ENCODE assay signal across 13 mouse cellular contexts in genomic region chr12:104406454-104406885, GRCm38 (mm10). TPM values are rescaled to one million over a fixed set of nuclear protein-coding genes. Genes with fewer than 3 reads are reported as not detected.
DNase-seq lines count a peak whose midpoint lies in the region; ATAC-seq and TF ChIP-seq lines count a peak whose summit lies in the region.
"Had no signal": no experiment of that assay in that cellular context is flagged by ENCODE, and none has a peak within 500 bp of the region (broad histone marks: within the 10 kb centered on the region; RNA-seq: fewer than 3 reads in every experiment).

TSS of gene Serpina3n (plus strand) at chr12:104406729.

- no peak for TF ChIP-seq CTCF in layer of hippocampus, adult 2 months (conservative IDR thresholded peaks at IDR 0.05)

- no peak for DNase-seq in hindbrain, embryonic 14.5 days (ENCODE audit: low spot score)
- DNase-seq in urinary bladder, postnatal 25 days (ENCODE audit: low spot score), result peak; percentile 6
- DNase-seq in urinary bladder, postnatal 4 days (ENCODE audit: low spot score in 2 of 2), result no peak
- peak; percentile 35 to 36 for DNase-seq in layer of hippocampus, adult 2 months (ENCODE audit: low spot score in 2 of 2)
- no peak for DNase-seq in spleen, postnatal 14 days (ENCODE audit: low spot score in 2 of 2)
- DNase-seq: cerebellum, adult 11 months; retina, postnatal 1 day; thymus, postnatal 25 days had no signal

- no peaks in the 10 kb centered on the region; the same call in 1 of the 2 replicates for H3K4me1 ChIP-seq in hindbrain, embryonic 16.5 days (ENCODE audit: control insufficient read depth, insufficient read depth, low read depth, low read length)
- no peaks in the 10 kb centered on the region for H3K4me1 ChIP-seq in hindbrain, embryonic 14.5 days (replicated peaks; ENCODE audit: control insufficient read depth, insufficient read depth, low read length)
- H3K4me1 ChIP-seq: limb, embryonic 13.5 days had no signal

- peak; percentile 82 for ATAC-seq in hindbrain, embryonic 16.5 days
- ATAC-seq in hindbrain, embryonic 14.5 days (ENCODE audit: low FRiP score), result no peak
- no peak for ATAC-seq in monocyte, adult 5-6 weeks (replicated peaks; ENCODE audit: insufficient number of reproducible peaks, low FRiP score, low TSS enrichment, poor library complexity, severe bottlenecking)

- peak within 1 kb of the TSS; percentile 19 for H3K4me2 ChIP-seq in hindbrain, embryonic 16.5 days (ENCODE audit: low read length)
- no peak within 1 kb of the TSS for H3K4me2 ChIP-seq in hindbrain, embryonic 14.5 days (replicated peaks)
- H3K4me2 ChIP-seq: limb, embryonic 13.5 days; midbrain, embryonic 11.5 days had no signal

- no peaks in the 10 kb centered on the region for H3K36me3 ChIP-seq in hindbrain, embryonic 16.5 days (ENCODE audit: control insufficient read depth, insufficient read depth, low read length)
- no peaks in the 10 kb centered on the region for H3K36me3 ChIP-seq in hindbrain, embryonic 14.5 days (replicated peaks; ENCODE audit: control insufficient read depth, insufficient read depth)
- H3K36me3 ChIP-seq: limb, embryonic 13.5 days had no signal

- H3K9ac ChIP-seq in hindbrain, embryonic 16.5 days (ENCODE audit: low read depth, low read length), result no peak within 1 kb of the TSS; the same call in 1 of the 2 replicates
- H3K9ac ChIP-seq in hindbrain, embryonic 14.5 days, result no peak within 1 kb of the TSS
- H3K9ac ChIP-seq: limb, embryonic 13.5 days had no signal

- no peak within 1 kb of the TSS for H3K4me3 ChIP-seq in hindbrain, embryonic 16.5 days (ENCODE audit: low read length)
- H3K4me3 ChIP-seq in hindbrain, embryonic 14.5 days (replicated peaks; ENCODE audit: low read length), result no peak within 1 kb of the TSS
- peak within 1 kb of the TSS; percentile 61 for H3K4me3 ChIP-seq in layer of hippocampus, adult 2 months
- H3K4me3 ChIP-seq: limb, embryonic 13.5 days had no signal

- 44% methylated on average over 4 of the region's 4 CpGs for WGBS in hindbrain, embryonic 16.5 days
- 49% methylated on average over 4 of the region's 4 CpGs for WGBS in hindbrain, embryonic 14.5 days

- H3K9me3 ChIP-seq in hindbrain, embryonic 16.5 days (ENCODE audit: control insufficient read depth, low read length), result no peaks in the 10 kb centered on the region
- no peaks in the 10 kb centered on the region for H3K9me3 ChIP-seq in hindbrain, embryonic 14.5 days (ENCODE audit: control insufficient read depth, low read length)
- H3K9me3 ChIP-seq: limb, embryonic 13.5 days had no signal

- no peak within 1 kb of the TSS for H3K27ac ChIP-seq in hindbrain, embryonic 16.5 days (ENCODE audit: low read depth, low read length)
- no peak within 1 kb of the TSS for H3K27ac ChIP-seq in hindbrain, embryonic 14.5 days
- peak within 1 kb of the TSS; percentile 90 for H3K27ac ChIP-seq in layer of hippocampus, adult 2 months
- H3K27ac ChIP-seq: limb, embryonic 13.5 days had no signal

- no peaks in the 10 kb centered on the region for H3K27me3 ChIP-seq in hindbrain, embryonic 16.5 days (replicated peaks; ENCODE audit: control insufficient read depth, insufficient read depth, low read length)
- no peaks in the 10 kb centered on the region for H3K27me3 ChIP-seq in hindbrain, embryonic 14.5 days (ENCODE audit: control insufficient read depth, insufficient read depth, low read length)
- H3K27me3 ChIP-seq: limb, embryonic 13.5 days had no signal

RNA-seq across cellular contexts. Expression of gene Serpina3n, which starts in this region (rescaled TPM):
- 3.4 and 3.5 TPM in 2 replicates for polyA plus RNA-seq in hindbrain, embryonic 16.5 days (2015; fragmentation: Nextera tagmentation; extraction: Ambion mirVana)
- polyA plus RNA-seq in hindbrain, embryonic 14.5 days (2014; fragmentation: Nextera tagmentation; extraction: Ambion mirVana), result 1.5 and 1.6 TPM in 2 replicates
- 10 to 100 TPM; 79.6 to 81.5 TPM for total RNA-seq in layer of hippocampus, adult 2 months (2021)
- total RNA-seq in monocyte, adult 5-6 weeks (2017), result not detected in 3 replicates
- total RNA-seq: hematopoietic stem cell, adult 5-6 weeks had no signal
- polyA plus RNA-seq: midbrain, embryonic 11.5 days had no signal

Comparison
In these comparisons a context has a peak if more than half of its experiments do, and no peak if none do; other contexts are left out.
1. RNA of gene Serpina3n (total RNA-seq): 79.6 to 81.5 TPM in layer of hippocampus, adult 2 months; not detected in monocyte, adult 5-6 weeks; every median in the first group is over 10 times any median in the second.
2. DNase-seq: peak in urinary bladder, postnatal 25 days (single experiment) and layer of hippocampus, adult 2 months (2 of 2); none in hindbrain, embryonic 14.5 days (single experiment), urinary bladder, postnatal 4 days (0 of 2) and spleen, postnatal 14 days (0 of 2).